Mouse (Mus musculus) heart, adult 9 months (tissue): ENCODE measurements around the gene Gpr183.

ENCODE experiments used
- DNase-seq, 2 experiments: peaks; one replicate each; pipeline ENCODE4 v3.0.0; 2022; ENCODE audit warnings: low spot score in 2 of 2

Gene Gpr183

GRCm38 (mm10) chr14:121964990-121965389 is at the start of gene Gpr183:
Gene Gpr183, minus strand, starts transcription at chr14:121965195.
- peak in 1 of 2 experiments; percentile 36 for DNase-seq

- DNase-seq = peak; percentile 45 to 73
Measured at GRCm38 (mm10) chr14:122013417-122013951, 48.5 kb upstream of the Gpr183 start.

GRCm38 (mm10) chr14:122012814-122013213 is 47.8 kb upstream of the Gpr183 start:
- DNase-seq = no peak

- no peak for DNase-seq
Measured at GRCm38 (mm10) chr14:122012193-122012592, 47.2 kb upstream of the Gpr183 start.

GRCm38 (mm10) chr14:122011768-122012167 is 46.8 kb upstream of the Gpr183 start:
- DNase-seq = no peak

GRCm38 (mm10) chr14:122010301-122010700 is 45.3 kb upstream of the Gpr183 start:
- DNase-seq = peak; percentile 43 to 55

- peak in 1 of 2 experiments; percentile 74 for DNase-seq
Measured at GRCm38 (mm10) chr14:122009502-122009901, 44.5 kb upstream of the Gpr183 start.

- DNase-seq = no peak
Measured at GRCm38 (mm10) chr14:122008261-122008660, 43.3 kb upstream of the Gpr183 start.

- no peak for DNase-seq
Measured at GRCm38 (mm10) chr14:122003812-122004211, 38.8 kb upstream of the Gpr183 start.

- no peak for DNase-seq
Measured at GRCm38 (mm10) chr14:122002224-122002623, 37.2 kb upstream of the Gpr183 start.

- DNase-seq = no peak
Measured at GRCm38 (mm10) chr14:122000346-122001105, 35.5 kb upstream of the Gpr183 start.

- no peak for DNase-seq
Measured at GRCm38 (mm10) chr14:121999455-121999854, 34.5 kb upstream of the Gpr183 start.

- peak; percentile 67 to 71 for DNase-seq
Measured at GRCm38 (mm10) chr14:121996786-121997185, 31.8 kb upstream of the Gpr183 start.

GRCm38 (mm10) chr14:121995557-121995870 is 30.5 kb upstream of the Gpr183 start:
- no peak for DNase-seq

- DNase-seq = no peak
Measured at GRCm38 (mm10) chr14:121994846-121995556, 30.0 kb upstream of the Gpr183 start.

GRCm38 (mm10) chr14:121994171-121994700 is 29.2 kb upstream of the Gpr183 start:
- no peak for DNase-seq

- no peak for DNase-seq
Measured at GRCm38 (mm10) chr14:121993616-121994015, 28.6 kb upstream of the Gpr183 start.

GRCm38 (mm10) chr14:121992395-121993280 is 27.6 kb upstream of the Gpr183 start:
- DNase-seq = no peak

- no peak for DNase-seq
Measured at GRCm38 (mm10) chr14:121991921-121992320, 26.9 kb upstream of the Gpr183 start.

GRCm38 (mm10) chr14:121990897-121991296 is 25.9 kb upstream of the Gpr183 start:
- no peak for DNase-seq

GRCm38 (mm10) chr14:121989869-121990268 is 24.9 kb upstream of the Gpr183 start:
- no peak for DNase-seq

GRCm38 (mm10) chr14:121989331-121989730 is 24.3 kb upstream of the Gpr183 start:
- DNase-seq = no peak
